In the genomic region with DNA sequence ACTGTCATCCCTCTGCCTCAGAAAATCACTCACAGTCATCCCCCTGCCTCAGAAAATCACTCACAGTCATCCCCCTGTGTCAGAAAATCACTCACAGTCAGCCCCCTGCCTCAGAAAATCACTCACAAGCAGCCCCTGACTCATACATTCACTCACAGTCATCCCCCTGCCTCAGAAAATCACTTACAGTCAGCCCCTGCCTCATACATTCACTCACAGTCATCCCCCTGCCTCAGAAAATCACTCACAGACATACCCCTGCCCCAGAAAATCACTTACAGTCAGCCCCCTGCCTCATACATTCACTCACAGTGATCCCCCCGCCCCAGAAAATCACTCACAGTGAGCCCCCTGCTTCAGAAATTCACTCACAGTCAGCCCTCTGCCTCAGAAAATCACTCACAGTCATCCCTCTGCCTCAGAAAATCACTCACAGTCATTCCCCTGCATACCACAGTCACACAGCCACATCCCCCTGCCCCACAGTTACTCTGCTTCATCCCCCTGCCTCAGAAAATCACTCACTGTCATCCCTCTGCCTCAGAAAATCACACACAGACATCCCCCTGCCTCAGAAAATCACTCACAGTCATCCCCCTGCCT, we compare ENCODE assay signal across 7 mouse cellular contexts. TPM values are rescaled to one million over a fixed set of nuclear protein-coding genes. Genes with fewer than 3 reads are reported as not detected.
DNase-seq lines count a peak whose midpoint lies in the region; ATAC-seq and TF ChIP-seq lines count a peak whose summit lies in the region.
"Not testable (repeated sequence)": the region's sequence is repeated elsewhere in the genome, so short reads cannot be mapped to it uniquely, and the experiment has no call there.

No protein-coding gene starts in this region.

- H3K4me2 ChIP-seq in neural tube, embryonic 11.5 days (ENCODE audit: low read depth), result not testable (repeated sequence)

- DNase-seq in adrenal gland, postnatal 10 days, result peak; percentile 12
- peak; percentile 11 for DNase-seq in forebrain, embryonic 10.5 days (ENCODE audit: extremely low spot score, low spot score)
- peak; percentile 2 for DNase-seq in gastrocnemius, postnatal 14 days
- peak; percentile 26 for DNase-seq in limb, embryonic 10.5 days (ENCODE audit: low spot score)
- DNase-seq in midbrain, embryonic 10.5 days (ENCODE audit: low spot score), result peak; percentile 7
- peak; percentile 1 for DNase-seq in neural tube, embryonic 11.5 days (ENCODE audit: low spot score)

- not testable (repeated sequence) for H3K36me3 ChIP-seq in ES-Bruce4 (ENCODE audit: control insufficient read depth, insufficient read depth, low read length, poor library complexity, severe bottlenecking); forebrain, embryonic 10.5 days (replicated peaks); midbrain, embryonic 10.5 days; neural tube, embryonic 11.5 days (ENCODE audit: control insufficient read depth, insufficient read depth, low read length)
- peaks cover 11% of the 10 kb centered on the region for H3K36me3 ChIP-seq in limb, embryonic 10.5 days

- not testable (repeated sequence) for H3K4me3 ChIP-seq in ES-Bruce4 (ENCODE audit: low read depth, low read length); forebrain, embryonic 10.5 days; limb, embryonic 10.5 days; midbrain, embryonic 10.5 days; neural tube, embryonic 11.5 days (ENCODE audit: low read depth, low read length)

- not testable (repeated sequence) for H3K9me3 ChIP-seq in ES-Bruce4 (replicated peaks; ENCODE audit: control insufficient read depth, insufficient read depth, low read length, poor library complexity, severe bottlenecking)
- peaks cover 60% of the 10 kb centered on the region for H3K9me3 ChIP-seq in forebrain, embryonic 10.5 days
- H3K9me3 ChIP-seq in limb, embryonic 10.5 days (replicated peaks), result peaks cover 25% of the 10 kb centered on the region
- H3K9me3 ChIP-seq in midbrain, embryonic 10.5 days (replicated peaks), result peaks cover 55% of the 10 kb centered on the region
- peaks cover 28% of the 10 kb centered on the region for H3K9me3 ChIP-seq in neural tube, embryonic 11.5 days (ENCODE audit: control insufficient read depth, low read length)

- peak overlapping the region; percentile 21; the same call in 1 of the 2 replicates for H3K9ac ChIP-seq in ES-Bruce4 (ENCODE audit: low read depth, poor library complexity, severe bottlenecking)
- not testable (repeated sequence) for H3K9ac ChIP-seq in neural tube, embryonic 11.5 days (ENCODE audit: low read length)

- H3K27ac ChIP-seq in ES-Bruce4 (ENCODE audit: insufficient read depth, low read length), result peak overlapping the region; percentile 57
- peak overlapping the region; percentile 61 for H3K27ac ChIP-seq in forebrain, embryonic 10.5 days
- not testable (repeated sequence) for H3K27ac ChIP-seq in limb, embryonic 10.5 days; neural tube, embryonic 11.5 days (ENCODE audit: low read depth, low read length)
- peak overlapping the region; percentile 65 for H3K27ac ChIP-seq in midbrain, embryonic 10.5 days (replicated peaks)

- not testable (repeated sequence) for ATAC-seq in neural tube, embryonic 11.5 days (ENCODE audit: insufficient read depth, low FRiP score, low TSS enrichment)

- not testable (repeated sequence) for H3K4me1 ChIP-seq in ES-Bruce4 (ENCODE audit: control insufficient read depth, insufficient read depth, low read length); neural tube, embryonic 11.5 days (ENCODE audit: control insufficient read depth, insufficient read depth, low read length)
- H3K4me1 ChIP-seq in forebrain, embryonic 10.5 days, result peaks cover 45% of the 10 kb centered on the region
- H3K4me1 ChIP-seq in limb, embryonic 10.5 days, result peaks cover 13% of the 10 kb centered on the region; the same call in 1 of the 2 replicates
- H3K4me1 ChIP-seq in midbrain, embryonic 10.5 days, result peaks cover 39% of the 10 kb centered on the region

- not testable (repeated sequence) for TF ChIP-seq EP300 in ES-Bruce4 (IDR thresholded peaks at IDR 0.05; ENCODE audit: insufficient read depth, low read depth, low read length)

- TF ChIP-seq POLR2A in ES-Bruce4 (IDR thresholded peaks at IDR 0.05; ENCODE audit: insufficient read depth, low read length), result not testable (repeated sequence)

- WGBS in forebrain, embryonic 10.5 days, result 36% methylated on average over 1 of the region's 1 CpGs
- WGBS in limb, embryonic 10.5 days, result 44% methylated on average over 1 of the region's 1 CpGs
- 40% methylated on average over 1 of the region's 1 CpGs for WGBS in midbrain, embryonic 10.5 days
- 50% methylated on average over 1 of the region's 1 CpGs for WGBS in neural tube, embryonic 11.5 days

- not testable (repeated sequence) for H3K27me3 ChIP-seq in ES-Bruce4 (ENCODE audit: control insufficient read depth, insufficient read depth, low read length, poor library complexity, severe bottlenecking); forebrain, embryonic 10.5 days (ENCODE audit: poor library complexity, severe bottlenecking); limb, embryonic 10.5 days (ENCODE audit: low read depth, poor library complexity, severe bottlenecking); midbrain, embryonic 10.5 days (ENCODE audit: low read depth, poor library complexity, severe bottlenecking); neural tube, embryonic 11.5 days (ENCODE audit: control insufficient read depth, insufficient read depth, low read length)

- intact Hi-C loops in gastrocnemius, postnatal 14 days (cut with DNase I; ENCODE audit: low total_unique reads), result not testable (repeated sequence)

- not testable (repeated sequence) for TF ChIP-seq CTCF in ES-Bruce4 (IDR thresholded peaks at IDR 0.05; ENCODE audit: low read depth, low read length)

RNA-seq across cellular contexts. Expression of a gene that starts 3.7 kb away (rescaled TPM):
- 1,061 and 1,174 TPM in 2 replicates for polyA plus RNA-seq in ES-Bruce4 (2011; ENCODE audit: insufficient read depth, insufficient read length, low read depth, missing spikeins)
- 100 to 1,000 TPM; 102 to 237 TPM for total RNA-seq in adrenal gland, postnatal 10 days (2021)
- 249 and 311 TPM in 2 replicates for polyA plus RNA-seq in forebrain, embryonic 10.5 days (2016; fragmentation: Nextera tagmentation; extraction: Ambion mirVana)
- total RNA-seq in gastrocnemius, postnatal 14 days (2021), result 10 to 100 TPM; 32.5 to 36.1 TPM
- polyA plus RNA-seq in limb, embryonic 10.5 days (2016; fragmentation: Nextera tagmentation; extraction: Ambion mirVana), result 253 and 254 TPM in 2 replicates
- 224 and 306 TPM in 2 replicates for polyA plus RNA-seq in midbrain, embryonic 10.5 days (2016; fragmentation: Nextera tagmentation; extraction: Ambion mirVana)
- 214 and 267 TPM in 2 replicates for polyA plus RNA-seq in neural tube, embryonic 11.5 days (2014; fragmentation: Nextera tagmentation; extraction: Ambion mirVana)
